Mouse (Mus musculus): ENCODE results near the gene Kctd20. TPM values are rescaled to one million over a fixed set of nuclear protein-coding genes. Genes with fewer than 3 reads are reported as not detected.

Gene Kctd20
- polyA plus RNA-seq, 1 experiment from 2014 or later = 118 TPM

DNA sequence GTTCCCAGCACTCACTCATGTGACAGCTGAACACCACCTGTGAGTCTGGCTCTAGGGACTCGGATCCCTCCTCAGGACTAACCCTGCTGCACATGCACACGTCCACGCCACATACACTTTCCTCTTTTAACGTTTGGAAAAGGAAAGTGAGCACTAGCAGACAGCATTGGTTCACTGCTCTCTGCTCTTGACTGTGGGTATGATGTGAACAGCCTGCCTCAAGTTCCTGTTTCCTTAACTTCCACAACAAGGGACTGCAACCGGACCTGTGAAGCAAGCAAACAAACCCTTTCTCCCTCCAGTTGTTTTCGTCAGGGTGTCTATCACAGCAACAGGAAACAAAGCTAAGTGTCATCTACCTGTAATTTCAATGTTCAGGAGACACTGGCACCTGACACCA, 48.7 kb downstream of the Kctd20 start:
- ATAC-seq (ENCODE audit: insufficient read depth, low FRiP score, low TSS enrichment) (no peak), DNase-seq (ENCODE audit: low spot score) (no peak)
- H3K27ac ChIP-seq (ENCODE audit: low read depth, low read length) = no peak overlapping the region
- H3K4me3 ChIP-seq (ENCODE audit: low read depth, low read length) = no peak overlapping the region
- no peaks in the 10 kb centered on the region for H3K9me3 ChIP-seq (ENCODE audit: control insufficient read depth, low read length)
- no peak overlapping the region for H3K4me2 ChIP-seq (ENCODE audit: low read depth)
- no peak overlapping the region for H3K9ac ChIP-seq (ENCODE audit: low read length)
- H3K4me1 ChIP-seq (ENCODE audit: control insufficient read depth, insufficient read depth, low read length) = no peaks in the 10 kb centered on the region
- no peaks in the 10 kb centered on the region for H3K27me3 ChIP-seq (ENCODE audit: control insufficient read depth, insufficient read depth, low read length)
- 90% methylated on average over 6 of the region's 6 CpGs for WGBS
- H3K36me3 ChIP-seq (ENCODE audit: control insufficient read depth, insufficient read depth, low read length) = peaks cover 6% of the 10 kb centered on the region

DNA sequence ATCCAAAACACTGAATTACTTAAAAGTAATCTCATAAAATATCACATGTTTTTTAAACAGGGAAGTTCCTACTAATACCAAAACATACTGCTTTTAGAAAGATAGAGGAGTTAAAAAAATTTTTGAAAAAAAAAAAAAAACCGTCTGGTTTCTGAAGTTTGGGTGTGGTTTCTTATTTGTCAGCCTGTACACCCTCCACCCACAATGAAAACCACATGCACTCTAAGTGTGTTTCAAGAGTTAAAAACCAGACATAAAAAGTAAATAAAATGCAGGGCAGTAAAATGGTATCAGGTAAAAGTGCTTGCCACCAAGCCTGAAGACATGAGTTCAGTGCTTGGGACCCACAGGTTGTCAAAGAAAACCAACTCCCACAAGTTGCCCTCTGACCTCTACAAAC, 52.0 kb downstream of the Kctd20 start:
- WGBS = 79% methylated on average over 1 of the region's 1 CpGs
- Histone ChIP-seq H3K4me2 (ENCODE audit: low read depth) (no peak overlapping the region), H3K27ac (ENCODE audit: low read depth, low read length) (no peak overlapping the region), H3K4me1 (ENCODE audit: control insufficient read depth, insufficient read depth, low read length) (peaks cover 3% of the 10 kb centered on the region; the same call in 1 of the 2 replicates), H3K9me3 (ENCODE audit: control insufficient read depth, low read length) (no peaks in the 10 kb centered on the region), H3K36me3 (ENCODE audit: control insufficient read depth, insufficient read depth, low read length) (peaks cover 3% of the 10 kb centered on the region; the same call in 1 of the 2 replicates), H3K9ac (ENCODE audit: low read length) (no peak overlapping the region), H3K27me3 (ENCODE audit: control insufficient read depth, insufficient read depth, low read length) (no peaks in the 10 kb centered on the region), H3K4me3 (ENCODE audit: low read depth, low read length) (no peak overlapping the region)
- ATAC-seq (ENCODE audit: insufficient read depth, low FRiP score, low TSS enrichment) (no peak), DNase-seq (ENCODE audit: low spot score) (no peak)

DNA sequence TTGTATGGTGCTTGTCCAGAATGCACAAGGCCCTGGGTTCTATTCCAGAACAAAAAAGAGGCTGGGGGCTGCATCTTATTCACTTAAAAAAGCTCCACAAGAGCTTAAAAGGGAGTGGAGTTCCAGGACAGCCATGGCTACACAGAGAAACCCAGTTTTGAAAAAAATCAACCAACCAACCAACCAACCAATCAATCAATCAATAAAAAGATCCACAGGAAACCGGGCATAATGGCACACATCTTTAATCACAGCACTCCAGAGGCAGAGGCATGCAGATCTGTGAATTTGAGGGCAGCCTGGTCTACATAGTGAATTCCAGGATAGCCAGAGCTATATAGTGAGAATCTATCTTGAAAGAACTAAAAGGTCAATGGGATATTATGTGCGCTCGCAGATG, 53.3 kb downstream of the Kctd20 start:
- H3K4me1 ChIP-seq (ENCODE audit: control insufficient read depth, insufficient read depth, low read length) = peaks cover 3% of the 10 kb centered on the region; the same call in 1 of the 2 replicates
- DNase-seq (ENCODE audit: low spot score) (no peak), ATAC-seq (ENCODE audit: insufficient read depth, low FRiP score, low TSS enrichment) (no peak)
- H3K9me3 ChIP-seq (ENCODE audit: control insufficient read depth, low read length) = no peaks in the 10 kb centered on the region
- no peak overlapping the region for H3K4me3 ChIP-seq (ENCODE audit: low read depth, low read length)
- H3K27ac ChIP-seq (ENCODE audit: low read depth, low read length) = no peak overlapping the region
- H3K4me2 ChIP-seq (ENCODE audit: low read depth) = no peak overlapping the region
- H3K9ac ChIP-seq (ENCODE audit: low read length) = no peak overlapping the region
- H3K27me3 ChIP-seq (ENCODE audit: control insufficient read depth, insufficient read depth, low read length) = no peaks in the 10 kb centered on the region
- 0 out of 2 replicates have a peak, but pooled peaks cover 3% of the 10 kb centered on the region for H3K36me3 ChIP-seq (ENCODE audit: control insufficient read depth, insufficient read depth, low read length)
- WGBS = 88% methylated on average over 3 of the region's 3 CpGs

- Histone ChIP-seq H3K4me1 (ENCODE audit: control insufficient read depth, insufficient read depth, low read length) (peaks cover 3% of the 10 kb centered on the region; the same call in 1 of the 2 replicates), H3K27ac (ENCODE audit: low read depth, low read length) (peak overlapping the region; percentile 91), H3K9me3 (ENCODE audit: control insufficient read depth, low read length) (no peaks in the 10 kb centered on the region), H3K27me3 (ENCODE audit: control insufficient read depth, insufficient read depth, low read length) (no peaks in the 10 kb centered on the region), H3K4me2 (ENCODE audit: low read depth) (peak overlapping the region; percentile 87), H3K4me3 (ENCODE audit: low read depth, low read length) (peak overlapping the region; percentile 88), H3K9ac (ENCODE audit: low read length) (peak overlapping the region; percentile 97), H3K36me3 (ENCODE audit: control insufficient read depth, insufficient read depth, low read length) (no peaks in the 10 kb centered on the region)
- WGBS = 11% methylated on average over 7 of the region's 7 CpGs
- no peak for DNase-seq (ENCODE audit: low spot score)
- ATAC-seq (ENCODE audit: insufficient read depth, low FRiP score, low TSS enrichment) = no peak
These were observed 55.1 kb downstream of the Kctd20 start for GRCm38 (mm10) chr17:29006812-29007211.

DNA sequence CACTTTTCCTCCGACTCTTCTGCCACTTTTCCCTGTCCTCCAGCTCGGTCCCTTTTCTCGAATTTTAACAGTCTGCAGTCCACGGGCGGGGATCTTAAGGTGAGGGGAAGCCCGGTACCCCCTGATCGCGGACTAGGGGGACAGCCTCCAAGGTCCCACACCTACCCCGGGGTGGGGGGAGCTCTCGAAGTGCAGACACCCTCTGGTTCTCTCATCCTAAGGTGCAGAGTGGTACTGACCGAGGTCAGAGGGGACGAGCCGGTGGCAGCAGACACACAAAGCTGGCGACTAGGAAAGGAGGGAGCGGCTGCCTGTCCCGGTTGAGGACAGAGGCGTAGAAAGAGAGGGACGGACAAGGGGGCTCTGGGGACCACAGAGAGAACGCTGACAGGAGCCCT, 55.5 kb downstream of the Kctd20 start:
- H3K27ac ChIP-seq (ENCODE audit: low read depth, low read length) = peak overlapping the region; percentile 91
- no peaks in the 10 kb centered on the region for H3K27me3 ChIP-seq (ENCODE audit: control insufficient read depth, insufficient read depth, low read length)
- H3K4me1 ChIP-seq (ENCODE audit: control insufficient read depth, insufficient read depth, low read length) = peaks cover 3% of the 10 kb centered on the region; the same call in 1 of the 2 replicates
- 0% methylated on average over 19 of the region's 19 CpGs for WGBS
- peak; percentile 59; the same call in 1 of the 2 replicates for ATAC-seq (ENCODE audit: insufficient read depth, low FRiP score, low TSS enrichment)
- peak overlapping the region; percentile 97 for H3K9ac ChIP-seq (ENCODE audit: low read length)
- peak; percentile 25 for DNase-seq (ENCODE audit: low spot score)
- H3K9me3 ChIP-seq (ENCODE audit: control insufficient read depth, low read length) = no peaks in the 10 kb centered on the region
- H3K36me3 ChIP-seq (ENCODE audit: control insufficient read depth, insufficient read depth, low read length) = no peaks in the 10 kb centered on the region
- peak overlapping the region; percentile 88 for H3K4me3 ChIP-seq (ENCODE audit: low read depth, low read length)
- peak overlapping the region; percentile 87 for H3K4me2 ChIP-seq (ENCODE audit: low read depth)

GRCm38 (mm10) chr17:29007641-29008325, 56.0 kb downstream of the Kctd20 start, which contains the start of gene Stk38:
Gene Stk38 (minus strand): TSS chr17:29007995.
- H3K9me3 ChIP-seq (ENCODE audit: control insufficient read depth, low read length) = no peaks in the 10 kb centered on the region
- WGBS = under 1% methylated on average over 65 of the region's 65 CpGs

DNA sequence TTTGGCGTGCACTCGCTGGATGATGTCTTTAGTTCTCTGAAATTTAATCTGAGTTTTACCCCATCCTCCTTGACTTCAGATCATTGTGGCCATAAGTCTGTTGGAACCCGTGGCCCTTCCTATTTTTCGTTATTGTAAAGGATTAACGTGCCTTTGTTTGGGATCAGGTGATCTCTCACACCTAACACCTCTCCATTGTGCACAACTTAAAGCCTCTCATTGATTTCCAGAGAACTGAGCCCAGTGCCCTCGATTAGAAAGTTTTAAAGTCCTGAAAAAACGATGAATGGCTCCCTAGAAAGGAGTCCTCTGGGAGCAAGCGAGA, 56.5 kb downstream of the Kctd20 start:
- DNase-seq (ENCODE audit: low spot score) = no peak
- Histone ChIP-seq H3K27ac (ENCODE audit: low read depth, low read length) (no peak overlapping the region), H3K36me3 (ENCODE audit: control insufficient read depth, insufficient read depth, low read length) (no peaks in the 10 kb centered on the region), H3K9me3 (ENCODE audit: control insufficient read depth, low read length) (no peaks in the 10 kb centered on the region), H3K4me1 (ENCODE audit: control insufficient read depth, insufficient read depth, low read length) (peaks cover 3% of the 10 kb centered on the region; the same call in 1 of the 2 replicates), H3K9ac (ENCODE audit: low read length) (peak overlapping the region; percentile 97), H3K4me3 (ENCODE audit: low read depth, low read length) (peak overlapping the region; percentile 88), H3K4me2 (ENCODE audit: low read depth) (peak overlapping the region; percentile 87), H3K27me3 (ENCODE audit: control insufficient read depth, insufficient read depth, low read length) (no peaks in the 10 kb centered on the region)
- WGBS = 17% methylated on average over 8 of the region's 8 CpGs
- 0 out of 2 replicates have a peak, but pooled peaks have one; percentile 8 for ATAC-seq (ENCODE audit: insufficient read depth, low FRiP score, low TSS enrichment)

More at GRCm38 (mm10) chr17:29007641-29008325, 56.0 kb downstream of the Kctd20 start, which contains the start of gene Stk38:
- peak; percentile 89 for ATAC-seq (ENCODE audit: insufficient read depth, low FRiP score, low TSS enrichment)
- Histone ChIP-seq H3K4me1 (ENCODE audit: control insufficient read depth, insufficient read depth, low read length) (peaks cover 3% of the 10 kb centered on the region; the same call in 1 of the 2 replicates), H3K36me3 (ENCODE audit: control insufficient read depth, insufficient read depth, low read length) (no peaks in the 10 kb centered on the region), H3K4me2 (ENCODE audit: low read depth) (peak within 1 kb of the TSS; percentile 87), H3K9ac (ENCODE audit: low read length) (peak within 1 kb of the TSS; percentile 97), H3K4me3 (ENCODE audit: low read depth, low read length) (peak within 1 kb of the TSS; percentile 88), H3K27ac (ENCODE audit: low read depth, low read length) (peak within 1 kb of the TSS; percentile 91), H3K27me3 (ENCODE audit: control insufficient read depth, insufficient read depth, low read length) (no peaks in the 10 kb centered on the region)
- peak; percentile 94 for DNase-seq (ENCODE audit: low spot score)

DNA sequence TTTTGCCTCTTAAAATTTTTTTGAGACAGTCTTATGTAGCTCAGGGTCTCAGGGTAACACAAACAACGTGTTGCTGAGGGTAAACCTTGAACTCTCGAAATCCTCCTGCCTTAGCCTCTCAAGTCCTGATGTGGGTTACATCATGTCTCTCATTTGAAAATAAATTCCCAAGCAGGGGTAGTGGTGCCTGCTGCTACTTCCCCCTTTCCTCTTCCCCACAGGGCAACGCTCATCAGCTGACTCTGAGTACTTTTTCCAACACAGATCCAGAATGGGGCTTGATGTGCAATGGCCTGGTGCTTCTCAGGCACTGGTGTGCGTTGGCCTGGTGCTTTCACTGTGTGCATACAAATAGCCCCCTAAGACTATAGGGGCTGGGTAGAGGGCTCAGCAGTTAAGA, 57.4 kb downstream of the Kctd20 start:
- WGBS = 88% methylated on average over 4 of the region's 4 CpGs
- Histone ChIP-seq H3K4me3 (ENCODE audit: low read depth, low read length) (no peak overlapping the region), H3K4me1 (ENCODE audit: control insufficient read depth, insufficient read depth, low read length) (peaks cover 3% of the 10 kb centered on the region; the same call in 1 of the 2 replicates), H3K9me3 (ENCODE audit: control insufficient read depth, low read length) (no peaks in the 10 kb centered on the region), H3K4me2 (ENCODE audit: low read depth) (no peak overlapping the region), H3K36me3 (ENCODE audit: control insufficient read depth, insufficient read depth, low read length) (no peaks in the 10 kb centered on the region), H3K27ac (ENCODE audit: low read depth, low read length) (no peak overlapping the region), H3K27me3 (ENCODE audit: control insufficient read depth, insufficient read depth, low read length) (no peaks in the 10 kb centered on the region), H3K9ac (ENCODE audit: low read length) (no peak overlapping the region)
- ATAC-seq (ENCODE audit: insufficient read depth, low FRiP score, low TSS enrichment) (no peak), DNase-seq (ENCODE audit: low spot score) (no peak)

- no peaks in the 10 kb centered on the region for H3K27me3 ChIP-seq (ENCODE audit: control insufficient read depth, insufficient read depth, low read length)
- H3K9ac ChIP-seq (ENCODE audit: low read length) = no peak overlapping the region
- no peak overlapping the region for H3K27ac ChIP-seq (ENCODE audit: low read depth, low read length)
- H3K4me3 ChIP-seq (ENCODE audit: low read depth, low read length) = no peak overlapping the region
- DNase-seq (ENCODE audit: low spot score) (no peak), ATAC-seq (ENCODE audit: insufficient read depth, low FRiP score, low TSS enrichment) (no peak)
- no peaks in the 10 kb centered on the region for H3K4me1 ChIP-seq (ENCODE audit: control insufficient read depth, insufficient read depth, low read length)
- no peak overlapping the region for H3K4me2 ChIP-seq (ENCODE audit: low read depth)
- no peaks in the 10 kb centered on the region for H3K9me3 ChIP-seq (ENCODE audit: control insufficient read depth, low read length)
- no peaks in the 10 kb centered on the region for H3K36me3 ChIP-seq (ENCODE audit: control insufficient read depth, insufficient read depth, low read length)
These were observed 62.5 kb downstream of the Kctd20 start for GRCm38 (mm10) chr17:29014235-29014634.

Measured in neural tube, embryonic 11.5 days (tissue).